Mouse (Mus musculus) kidney, postnatal 25 days (tissue): ENCODE results near the gene Sec14l4.
"Not testable (repeated sequence)": the region's sequence is repeated elsewhere in the genome, so short reads cannot be mapped to it uniquely, and the experiment has no call there.

Source experiments
- DNase-seq, 2 experiments: peaks; one replicate each; pipeline ENCODE4 v3.0.0; 2021; ENCODE audit warnings: mixed read lengths in 2 of 2

Gene Sec14l4

GRCm38 (mm10) chr11:4031126-4031941 is at the start of gene Sec14l4:
TSS of gene Sec14l4 (plus strand) at chr11:4031462.
- no peak for DNase-seq

- DNase-seq, result no peak
Measured at GRCm38 (mm10) chr11:3981536-3981935, 49.7 kb upstream of the Sec14l4 start.

GRCm38 (mm10) chr11:3982275-3983209 is 48.7 kb upstream of the Sec14l4 start:
- DNase-seq, result peak; percentile 59 to 79

- DNase-seq, result peak; percentile 55 to 90
Measured at GRCm38 (mm10) chr11:3983291-3983862, 47.9 kb upstream of the Sec14l4 start, which contains the start of gene Gal3st1. TSS of gene Gal3st1 (plus strand) at chr11:3983636.

GRCm38 (mm10) chr11:3983863-3984745 is 47.2 kb upstream of the Sec14l4 start:
- peak; percentile 76 to 89 for DNase-seq

DNA sequence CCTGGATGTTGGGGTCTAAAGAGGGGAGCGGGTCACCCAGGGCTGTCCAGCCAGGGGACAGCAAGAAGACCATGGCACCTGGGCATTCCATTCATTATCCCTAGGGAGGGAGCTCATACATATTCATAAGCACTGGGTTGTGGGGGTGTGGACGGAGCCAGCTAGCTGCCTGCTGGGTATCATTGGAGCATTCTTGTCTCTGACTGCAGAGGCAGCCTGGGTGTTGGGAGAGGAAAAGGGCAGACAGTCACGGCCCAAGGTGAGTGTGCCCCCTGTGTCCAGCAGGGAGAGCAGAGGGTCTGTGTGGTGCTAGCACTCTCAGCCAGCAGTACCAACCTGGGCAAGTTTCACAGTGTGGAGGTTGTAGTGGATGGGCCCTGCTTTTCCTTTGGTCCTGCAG is 41.5 kb upstream of the Sec14l4 start:
- DNase-seq, result peak; percentile 54 to 81

- peak in 1 of 2 experiments; percentile 50 for DNase-seq
Measured at GRCm38 (mm10) chr11:3993132-3993531, 38.1 kb upstream of the Sec14l4 start.

- peak; percentile 36 to 52 for DNase-seq
Measured at GRCm38 (mm10) chr11:3993914-3994313, 37.3 kb upstream of the Sec14l4 start.

- no peak for DNase-seq
Measured at GRCm38 (mm10) chr11:3995511-3995910, 35.8 kb upstream of the Sec14l4 start.

DNA sequence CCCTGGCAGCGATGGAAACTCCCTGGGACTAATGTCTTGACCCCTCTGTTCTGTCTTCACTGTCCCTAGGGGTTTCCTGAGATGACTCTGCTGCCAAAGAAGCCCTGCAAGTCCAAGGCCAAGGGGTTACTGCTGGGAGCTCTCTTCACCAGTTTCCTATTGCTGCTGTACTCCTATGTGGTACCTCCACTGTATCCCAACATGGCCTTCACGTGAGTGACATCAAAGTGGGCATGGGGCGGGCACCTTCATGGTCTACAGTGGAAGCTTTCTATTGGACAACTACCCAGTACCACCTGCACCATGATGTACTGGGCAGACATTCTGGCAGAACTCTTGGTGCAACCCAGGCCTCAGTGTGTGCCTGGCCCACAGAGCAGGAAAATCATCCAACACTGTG is 34.4 kb upstream of the Sec14l4 start:
- no peak for DNase-seq

DNA sequence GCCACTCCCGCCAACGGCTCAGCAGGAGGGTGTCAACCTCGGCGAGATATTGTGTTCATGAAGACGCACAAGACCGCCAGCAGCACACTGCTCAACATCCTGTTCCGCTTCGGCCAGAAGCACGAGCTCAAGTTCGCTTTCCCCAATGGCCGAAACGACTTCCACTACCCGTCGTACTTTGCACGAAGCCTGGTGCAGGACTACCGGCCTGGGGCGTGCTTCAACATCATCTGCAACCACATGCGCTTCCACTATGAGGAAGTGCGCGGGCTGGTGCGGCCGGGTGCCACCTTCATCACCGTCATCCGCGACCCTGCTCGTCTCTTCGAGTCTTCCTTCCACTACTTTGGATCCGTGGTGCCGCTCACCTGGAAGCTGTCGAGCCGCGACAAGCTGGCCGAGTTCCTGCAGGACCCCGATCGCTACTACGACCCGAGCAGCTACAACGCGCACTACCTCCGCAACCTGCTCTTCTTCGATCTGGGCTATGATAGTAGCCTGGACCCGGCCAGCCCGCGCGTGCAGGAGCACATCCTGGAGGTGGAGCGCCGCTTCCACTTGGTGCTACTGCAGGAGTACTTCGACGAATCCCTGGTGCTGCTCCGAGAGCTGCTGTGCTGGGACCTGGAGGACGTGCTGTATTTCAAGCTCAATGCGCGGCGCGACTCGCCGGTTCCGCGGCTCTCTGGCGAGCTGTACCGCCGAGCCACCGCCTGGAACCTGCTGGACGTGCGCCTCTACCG is 33.1 kb upstream of the Sec14l4 start:
- no peak for DNase-seq

- peak; percentile 23 to 52 for DNase-seq
Measured at GRCm38 (mm10) chr11:3999547-3999946, 31.7 kb upstream of the Sec14l4 start.

DNA sequence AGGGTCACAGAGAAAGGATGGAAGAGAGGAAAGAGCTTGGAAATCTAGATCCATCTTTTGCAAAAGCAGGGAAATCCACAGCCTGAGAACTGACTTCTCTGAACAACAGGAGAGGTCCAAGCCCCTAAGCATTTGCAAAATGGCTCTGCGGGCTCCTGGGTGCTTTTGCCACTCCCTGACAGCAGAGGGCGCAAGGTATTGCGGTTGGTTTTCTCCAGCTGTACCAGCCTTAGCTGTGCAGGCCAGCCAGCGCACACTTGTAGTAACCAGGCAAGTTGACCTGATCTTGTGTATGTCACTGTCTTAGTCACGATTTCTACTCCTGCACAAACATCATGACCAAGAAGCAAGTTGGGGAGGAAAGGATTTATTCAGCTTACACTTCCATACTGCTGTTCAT is 29.7 kb upstream of the Sec14l4 start:
- DNase-seq, result peak; percentile 76 to 80

DNA sequence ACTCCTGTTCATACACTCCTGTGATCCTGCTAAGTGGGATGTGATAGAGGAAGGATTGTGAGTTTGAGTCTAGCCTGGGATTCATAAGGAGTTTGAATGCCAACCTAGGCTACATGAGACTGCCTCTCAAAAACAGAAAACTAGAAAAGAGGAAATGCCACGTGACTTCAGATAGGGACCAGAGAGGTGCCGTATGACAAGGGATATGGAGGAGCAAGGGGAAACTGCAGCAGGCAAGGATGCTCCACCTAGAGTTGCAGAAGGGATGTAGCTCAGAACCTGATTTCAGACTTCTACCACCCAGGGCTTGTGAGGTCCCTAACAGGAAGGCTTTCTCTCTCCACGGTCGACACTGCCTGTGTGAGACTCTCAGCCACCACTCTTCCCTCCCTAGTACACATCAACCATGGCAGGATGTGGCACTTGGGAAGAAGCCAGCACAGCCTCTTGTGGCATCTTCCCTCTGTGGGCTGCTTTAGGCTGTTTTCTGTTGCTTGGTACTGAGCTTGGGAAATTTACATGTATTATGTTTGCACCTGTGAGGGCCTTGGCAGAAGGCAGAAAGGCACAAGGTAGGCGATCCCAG is 25.9 kb upstream of the Sec14l4 start:
- no peak for DNase-seq

- no peak for DNase-seq
Measured at GRCm38 (mm10) chr11:4006462-4006861, 24.8 kb upstream of the Sec14l4 start.

- no peak for DNase-seq
Measured at GRCm38 (mm10) chr11:4012616-4013015, 18.6 kb upstream of the Sec14l4 start.

- DNase-seq, result not testable (repeated sequence)
Measured at GRCm38 (mm10) chr11:4015796-4016195, 15.5 kb upstream of the Sec14l4 start.

DNA sequence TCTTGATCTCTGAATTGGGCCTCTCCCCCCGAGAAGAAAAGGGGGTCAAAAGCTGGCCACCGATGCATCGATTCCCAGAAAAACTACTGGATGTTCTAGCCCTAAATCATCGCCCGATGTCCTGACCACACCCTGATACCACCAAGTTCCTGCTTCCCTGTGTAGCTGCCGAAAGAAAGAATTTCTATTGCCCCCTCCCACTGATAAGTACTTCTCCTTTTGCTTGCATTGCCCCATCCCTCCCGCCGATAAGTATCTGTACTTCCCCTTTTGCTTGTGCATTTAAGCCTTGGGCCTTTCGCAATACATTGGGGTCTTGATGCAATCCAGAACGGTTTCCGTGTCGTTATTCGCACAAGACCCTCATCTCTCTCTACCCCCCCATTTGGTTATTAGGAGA is 9.2 kb upstream of the Sec14l4 start:
- DNase-seq, result not testable (repeated sequence)

GRCm38 (mm10) chr11:4023321-4023720 is 7.9 kb upstream of the Sec14l4 start:
- no peak for DNase-seq

GRCm38 (mm10) chr11:4027066-4027465 is 4.2 kb upstream of the Sec14l4 start:
- DNase-seq, result no peak
